Mouse (Mus musculus): ENCODE data around the gene Hsf2bp. TPM values are rescaled to one million over a fixed set of nuclear protein-coding genes. Genes with fewer than 3 reads are reported as not detected.

Gene Hsf2bp
- polyA plus RNA-seq, 1 experiment from 2014 or later: 0.45 TPM

GRCm38 (mm10) chr17:32003251-32003650, 32.9 kb downstream of the Hsf2bp start:
- Histone ChIP-seq H3K4me3 (replicated peaks; ENCODE audit: low read length) (no peak overlapping the region), H3K9ac (ENCODE audit: low read length) (no peak overlapping the region), H3K36me3 (ENCODE audit: control insufficient read depth, insufficient read depth, low read length) (no peaks in the 10 kb centered on the region), H3K27me3 (ENCODE audit: control insufficient read depth, insufficient read depth, low read length) (no peaks in the 10 kb centered on the region), H3K27ac (ENCODE audit: low read length) (no peak overlapping the region), H3K4me2 (ENCODE audit: low read depth, low read length) (no peak overlapping the region), H3K4me1 (ENCODE audit: control insufficient read depth, insufficient read depth, low read length) (no peaks in the 10 kb centered on the region), H3K9me3 (replicated peaks; ENCODE audit: control insufficient read depth, low read length) (no peaks in the 10 kb centered on the region)
- WGBS: 87% methylated on average over 3 of the region's 3 CpGs
- no peak for ATAC-seq (ENCODE audit: insufficient read depth, low FRiP score)

GRCm38 (mm10) chr17:31998351-31998750, 37.8 kb downstream of the Hsf2bp start:
- Histone ChIP-seq H3K27me3 (ENCODE audit: control insufficient read depth, insufficient read depth, low read length) (no peaks in the 10 kb centered on the region), H3K4me1 (ENCODE audit: control insufficient read depth, insufficient read depth, low read length) (no peaks in the 10 kb centered on the region), H3K4me2 (ENCODE audit: low read depth, low read length) (no peak overlapping the region), H3K9me3 (replicated peaks; ENCODE audit: control insufficient read depth, low read length) (no peaks in the 10 kb centered on the region), H3K9ac (ENCODE audit: low read length) (no peak overlapping the region), H3K27ac (ENCODE audit: low read length) (no peak overlapping the region), H3K36me3 (ENCODE audit: control insufficient read depth, insufficient read depth, low read length) (no peaks in the 10 kb centered on the region), H3K4me3 (replicated peaks; ENCODE audit: low read length) (no peak overlapping the region)
- WGBS: 42% methylated on average over 1 of the region's 1 CpGs
- ATAC-seq (ENCODE audit: insufficient read depth, low FRiP score): no peak

- H3K4me1 ChIP-seq (ENCODE audit: control insufficient read depth, insufficient read depth, low read length): no peaks in the 10 kb centered on the region
- H3K9ac ChIP-seq (ENCODE audit: low read length): no peak overlapping the region
- H3K36me3 ChIP-seq (ENCODE audit: control insufficient read depth, insufficient read depth, low read length): no peaks in the 10 kb centered on the region
- 77% methylated on average over 4 of the region's 4 CpGs for WGBS
- H3K27ac ChIP-seq (ENCODE audit: low read length): no peak overlapping the region
- no peak overlapping the region for H3K4me2 ChIP-seq (ENCODE audit: low read depth, low read length)
- H3K27me3 ChIP-seq (ENCODE audit: control insufficient read depth, insufficient read depth, low read length): no peaks in the 10 kb centered on the region
- ATAC-seq (ENCODE audit: insufficient read depth, low FRiP score): no peak
- no peaks in the 10 kb centered on the region for H3K9me3 ChIP-seq (replicated peaks; ENCODE audit: control insufficient read depth, low read length)
- no peak overlapping the region for H3K4me3 ChIP-seq (replicated peaks; ENCODE audit: low read length)
Measured at GRCm38 (mm10) chr17:31996331-31996730, 39.8 kb downstream of the Hsf2bp start.

GRCm38 (mm10) chr17:31995784-31996183, 40.4 kb downstream of the Hsf2bp start:
- no peaks in the 10 kb centered on the region for H3K27me3 ChIP-seq (ENCODE audit: control insufficient read depth, insufficient read depth, low read length)
- H3K36me3 ChIP-seq (ENCODE audit: control insufficient read depth, insufficient read depth, low read length): no peaks in the 10 kb centered on the region
- no peaks in the 10 kb centered on the region for H3K9me3 ChIP-seq (replicated peaks; ENCODE audit: control insufficient read depth, low read length)
- WGBS: 65% methylated on average over 2 of the region's 2 CpGs
- no peak overlapping the region for H3K4me3 ChIP-seq (replicated peaks; ENCODE audit: low read length)
- no peaks in the 10 kb centered on the region for H3K4me1 ChIP-seq (ENCODE audit: control insufficient read depth, insufficient read depth, low read length)
- no peak overlapping the region for H3K27ac ChIP-seq (ENCODE audit: low read length)
- H3K9ac ChIP-seq (ENCODE audit: low read length): no peak overlapping the region
- H3K4me2 ChIP-seq (ENCODE audit: low read depth, low read length): no peak overlapping the region
- ATAC-seq (ENCODE audit: insufficient read depth, low FRiP score): no peak

DNA sequence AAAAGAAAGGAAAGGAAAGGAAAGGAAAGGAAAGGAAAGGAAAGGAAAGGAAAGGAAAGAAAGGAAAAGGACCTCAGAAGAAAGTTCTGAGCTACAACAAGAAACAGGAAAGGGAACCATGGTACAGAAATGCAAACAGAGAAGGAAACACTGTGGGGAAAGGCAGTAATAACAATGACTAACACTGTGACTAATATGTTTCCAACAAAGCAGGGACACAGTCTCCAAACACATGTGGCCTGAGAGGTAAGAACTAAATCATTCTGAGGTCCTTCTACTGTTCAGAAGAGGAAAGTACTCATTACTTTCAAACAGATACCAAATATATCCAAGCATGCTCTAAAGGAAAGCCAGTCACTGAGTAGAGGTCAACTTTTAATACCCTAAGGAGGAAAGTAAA, 42.0 kb downstream of the Hsf2bp start:
- Histone ChIP-seq H3K9me3 (replicated peaks; ENCODE audit: control insufficient read depth, low read length) (no peaks in the 10 kb centered on the region), H3K36me3 (ENCODE audit: control insufficient read depth, insufficient read depth, low read length) (no peaks in the 10 kb centered on the region), H3K9ac (ENCODE audit: low read length) (no peak overlapping the region), H3K27me3 (ENCODE audit: control insufficient read depth, insufficient read depth, low read length) (no peaks in the 10 kb centered on the region), H3K27ac (ENCODE audit: low read length) (no peak overlapping the region; the same call in 1 of the 2 replicates), H3K4me2 (ENCODE audit: low read depth, low read length) (no peak overlapping the region), H3K4me3 (replicated peaks; ENCODE audit: low read length) (no peak overlapping the region), H3K4me1 (ENCODE audit: control insufficient read depth, insufficient read depth, low read length) (no peaks in the 10 kb centered on the region)
- no peak for ATAC-seq (ENCODE audit: insufficient read depth, low FRiP score)

GRCm38 (mm10) chr17:31993354-31993753, 42.8 kb downstream of the Hsf2bp start:
- 91% methylated on average over 1 of the region's 1 CpGs for WGBS
- Histone ChIP-seq H3K9ac (ENCODE audit: low read length) (no peak overlapping the region), H3K4me3 (replicated peaks; ENCODE audit: low read length) (no peak overlapping the region), H3K4me1 (ENCODE audit: control insufficient read depth, insufficient read depth, low read length) (no peaks in the 10 kb centered on the region), H3K9me3 (replicated peaks; ENCODE audit: control insufficient read depth, low read length) (no peaks in the 10 kb centered on the region), H3K27me3 (ENCODE audit: control insufficient read depth, insufficient read depth, low read length) (no peaks in the 10 kb centered on the region), H3K36me3 (ENCODE audit: control insufficient read depth, insufficient read depth, low read length) (no peaks in the 10 kb centered on the region), H3K27ac (ENCODE audit: low read length) (no peak overlapping the region), H3K4me2 (ENCODE audit: low read depth, low read length) (no peak overlapping the region)
- ATAC-seq (ENCODE audit: insufficient read depth, low FRiP score): no peak

GRCm38 (mm10) chr17:31992004-31992403, 44.1 kb downstream of the Hsf2bp start:
- Histone ChIP-seq H3K27me3 (ENCODE audit: control insufficient read depth, insufficient read depth, low read length) (no peaks in the 10 kb centered on the region), H3K27ac (ENCODE audit: low read length) (no peak overlapping the region), H3K9me3 (replicated peaks; ENCODE audit: control insufficient read depth, low read length) (no peaks in the 10 kb centered on the region), H3K4me3 (replicated peaks; ENCODE audit: low read length) (no peak overlapping the region), H3K4me1 (ENCODE audit: control insufficient read depth, insufficient read depth, low read length) (peaks cover 3% of the 10 kb centered on the region), H3K9ac (ENCODE audit: low read length) (no peak overlapping the region), H3K4me2 (ENCODE audit: low read depth, low read length) (no peak overlapping the region), H3K36me3 (ENCODE audit: control insufficient read depth, insufficient read depth, low read length) (no peaks in the 10 kb centered on the region)
- no peak for ATAC-seq (ENCODE audit: insufficient read depth, low FRiP score)
- WGBS: 69% methylated on average over 2 of the region's 2 CpGs

GRCm38 (mm10) chr17:31989035-31989434, 47.1 kb downstream of the Hsf2bp start:
- H3K9ac ChIP-seq (ENCODE audit: low read length): no peak overlapping the region
- no peaks in the 10 kb centered on the region for H3K9me3 ChIP-seq (replicated peaks; ENCODE audit: control insufficient read depth, low read length)
- peaks cover 5% of the 10 kb centered on the region for H3K4me1 ChIP-seq (ENCODE audit: control insufficient read depth, insufficient read depth, low read length)
- WGBS: 84% methylated on average over 2 of the region's 2 CpGs
- no peak overlapping the region for H3K4me3 ChIP-seq (replicated peaks; ENCODE audit: low read length)
- H3K27me3 ChIP-seq (ENCODE audit: control insufficient read depth, insufficient read depth, low read length): no peaks in the 10 kb centered on the region
- no peak overlapping the region for H3K27ac ChIP-seq (ENCODE audit: low read length)
- ATAC-seq (ENCODE audit: insufficient read depth, low FRiP score): no peak
- no peak overlapping the region for H3K4me2 ChIP-seq (ENCODE audit: low read depth, low read length)
- H3K36me3 ChIP-seq (ENCODE audit: control insufficient read depth, insufficient read depth, low read length): no peaks in the 10 kb centered on the region

GRCm38 (mm10) chr17:31986915-31987314, 49.2 kb downstream of the Hsf2bp start:
- no peak for ATAC-seq (ENCODE audit: insufficient read depth, low FRiP score)
- Histone ChIP-seq H3K4me1 (ENCODE audit: control insufficient read depth, insufficient read depth, low read length) (peaks cover 5% of the 10 kb centered on the region), H3K27me3 (ENCODE audit: control insufficient read depth, insufficient read depth, low read length) (no peaks in the 10 kb centered on the region), H3K4me2 (ENCODE audit: low read depth, low read length) (no peak overlapping the region), H3K9me3 (replicated peaks; ENCODE audit: control insufficient read depth, low read length) (no peaks in the 10 kb centered on the region), H3K36me3 (ENCODE audit: control insufficient read depth, insufficient read depth, low read length) (no peaks in the 10 kb centered on the region), H3K9ac (ENCODE audit: low read length) (no peak overlapping the region), H3K27ac (ENCODE audit: low read length) (no peak overlapping the region), H3K4me3 (replicated peaks; ENCODE audit: low read length) (no peak overlapping the region)
- 55% methylated on average over 1 of the region's 1 CpGs for WGBS

DNA sequence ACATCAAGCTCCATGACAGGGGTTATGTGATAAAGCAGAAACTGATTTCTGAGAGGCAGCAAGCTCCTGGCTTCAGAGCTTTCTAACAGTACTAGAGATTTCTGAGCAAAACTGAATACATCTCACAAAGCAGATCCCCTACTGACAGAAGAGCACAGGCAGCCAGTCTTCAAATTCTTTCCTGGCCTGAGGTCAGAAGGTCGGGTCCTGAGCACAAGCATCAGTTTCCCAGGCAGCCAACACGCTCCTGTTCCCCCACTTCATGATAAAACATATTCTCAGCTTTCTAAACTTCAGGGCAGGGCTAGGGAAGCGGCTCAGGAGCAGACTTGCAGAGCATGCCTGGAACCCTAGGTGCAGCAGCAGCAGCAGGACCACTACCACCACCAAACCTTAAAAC, 52.7 kb downstream of the Hsf2bp start:
- Histone ChIP-seq H3K27me3 (ENCODE audit: control insufficient read depth, insufficient read depth, low read length) (no peaks in the 10 kb centered on the region), H3K36me3 (ENCODE audit: control insufficient read depth, insufficient read depth, low read length) (no peaks in the 10 kb centered on the region), H3K4me3 (replicated peaks; ENCODE audit: low read length) (no peak overlapping the region), H3K4me1 (ENCODE audit: control insufficient read depth, insufficient read depth, low read length) (peaks cover 5% of the 10 kb centered on the region), H3K4me2 (ENCODE audit: low read depth, low read length) (no peak overlapping the region), H3K9me3 (replicated peaks; ENCODE audit: control insufficient read depth, low read length) (no peaks in the 10 kb centered on the region), H3K9ac (ENCODE audit: low read length) (no peak overlapping the region), H3K27ac (ENCODE audit: low read length) (no peak overlapping the region)
- 44% methylated on average over 3 of the region's 3 CpGs for WGBS
- ATAC-seq (ENCODE audit: insufficient read depth, low FRiP score): no peak

All from stomach, embryonic 16.5 days (tissue).